Mouse (Mus musculus): ENCODE data around the gene Focad. TPM values are rescaled to one million over a fixed set of nuclear protein-coding genes. Genes with fewer than 3 reads are reported as not detected.

Focad gene
- polyA plus RNA-seq, 1 experiment from 2014 or later: 8.6 TPM

- 90% methylated on average over 6 of the region's 6 CpGs for WGBS
- H3K4me1 ChIP-seq: peaks cover 9% of the 10 kb centered on the region
- no peak overlapping the region for H3K4me2 ChIP-seq
- H3K9ac ChIP-seq: no peak overlapping the region
- ATAC-seq (ENCODE audit: extremely low read depth, insufficient number of reproducible peaks, low FRiP score, low TSS enrichment): no peak
- no peaks in the 10 kb centered on the region for H3K9me3 ChIP-seq
- H3K4me3 ChIP-seq: no peak overlapping the region
- H3K36me3 ChIP-seq: no peaks in the 10 kb centered on the region
- no peak overlapping the region for H3K27ac ChIP-seq (replicated peaks)
- no peaks in the 10 kb centered on the region for H3K27me3 ChIP-seq (replicated peaks)
Observed at GRCm38 (mm10) chr4:88157644-88158043, 63.2 kb downstream of the Focad start.

GRCm38 (mm10) chr4:88159256-88159655 is 64.8 kb downstream of the Focad start:
- peaks cover 9% of the 10 kb centered on the region for H3K4me1 ChIP-seq
- no peaks in the 10 kb centered on the region for H3K27me3 ChIP-seq (replicated peaks)
- WGBS: 82% methylated on average over 5 of the region's 5 CpGs
- H3K27ac ChIP-seq (replicated peaks): no peak overlapping the region
- no peaks in the 10 kb centered on the region for H3K9me3 ChIP-seq
- no peaks in the 10 kb centered on the region for H3K36me3 ChIP-seq
- ATAC-seq (ENCODE audit: extremely low read depth, insufficient number of reproducible peaks, low FRiP score, low TSS enrichment): no peak
- H3K4me2 ChIP-seq: no peak overlapping the region
- no peak overlapping the region for H3K4me3 ChIP-seq
- H3K9ac ChIP-seq: no peak overlapping the region

GRCm38 (mm10) chr4:88159700-88160099 is 65.3 kb downstream of the Focad start:
- Histone ChIP-seq H3K4me1 (peaks cover 9% of the 10 kb centered on the region), H3K4me2 (no peak overlapping the region), H3K9me3 (no peaks in the 10 kb centered on the region), H3K27ac (replicated peaks) (no peak overlapping the region), H3K9ac (no peak overlapping the region), H3K36me3 (no peaks in the 10 kb centered on the region), H3K4me3 (no peak overlapping the region), H3K27me3 (replicated peaks) (no peaks in the 10 kb centered on the region)
- WGBS: 80% methylated on average over 6 of the region's 6 CpGs
- no peak for ATAC-seq (ENCODE audit: extremely low read depth, insufficient number of reproducible peaks, low FRiP score, low TSS enrichment)

GRCm38 (mm10) chr4:88163511-88164247 is 69.2 kb downstream of the Focad start:
- Histone ChIP-seq H3K4me2 (no peak overlapping the region), H3K9ac (no peak overlapping the region), H3K4me1 (peaks cover 13% of the 10 kb centered on the region), H3K27me3 (replicated peaks) (no peaks in the 10 kb centered on the region), H3K4me3 (no peak overlapping the region), H3K27ac (replicated peaks) (no peak overlapping the region), H3K36me3 (no peaks in the 10 kb centered on the region), H3K9me3 (no peaks in the 10 kb centered on the region)
- 83% methylated on average over 13 of the region's 13 CpGs for WGBS
- ATAC-seq (ENCODE audit: extremely low read depth, insufficient number of reproducible peaks, low FRiP score, low TSS enrichment): no peak

GRCm38 (mm10) chr4:88167008-88167862 is 72.8 kb downstream of the Focad start:
- H3K4me2 ChIP-seq: no peak overlapping the region
- no peak for ATAC-seq (ENCODE audit: extremely low read depth, insufficient number of reproducible peaks, low FRiP score, low TSS enrichment)
- 53% methylated on average over 7 of the region's 7 CpGs for WGBS

GRCm38 (mm10) chr4:88175058-88175974 is 80.9 kb downstream of the Focad start:
- Histone ChIP-seq H3K27ac (replicated peaks) (no peak overlapping the region), H3K36me3 (no peaks in the 10 kb centered on the region), H3K27me3 (replicated peaks) (no peaks in the 10 kb centered on the region), H3K9me3 (no peaks in the 10 kb centered on the region), H3K9ac (no peak overlapping the region), H3K4me3 (no peak overlapping the region), H3K4me2 (no peak overlapping the region), H3K4me1 (peaks cover 10% of the 10 kb centered on the region)
- 84% methylated on average over 6 of the region's 6 CpGs for WGBS
- ATAC-seq (ENCODE audit: extremely low read depth, insufficient number of reproducible peaks, low FRiP score, low TSS enrichment): no peak

More at GRCm38 (mm10) chr4:88167008-88167862, 72.8 kb downstream of the Focad start:
- Histone ChIP-seq H3K4me1 (peaks cover 27% of the 10 kb centered on the region), H3K27ac (replicated peaks) (no peak overlapping the region), H3K9ac (no peak overlapping the region), H3K9me3 (no peaks in the 10 kb centered on the region), H3K27me3 (replicated peaks) (no peaks in the 10 kb centered on the region), H3K36me3 (no peaks in the 10 kb centered on the region), H3K4me3 (no peak overlapping the region)

GRCm38 (mm10) chr4:88179296-88179695 is 84.9 kb downstream of the Focad start:
- Histone ChIP-seq H3K27ac (replicated peaks) (no peak overlapping the region), H3K4me1 (peaks cover 4% of the 10 kb centered on the region; the same call in 1 of the 2 replicates), H3K9ac (no peak overlapping the region), H3K36me3 (peaks cover 8% of the 10 kb centered on the region), H3K9me3 (no peaks in the 10 kb centered on the region), H3K4me3 (no peak overlapping the region), H3K27me3 (replicated peaks) (no peaks in the 10 kb centered on the region), H3K4me2 (no peak overlapping the region)
- 82% methylated on average over 2 of the region's 2 CpGs for WGBS
- no peak for ATAC-seq (ENCODE audit: extremely low read depth, insufficient number of reproducible peaks, low FRiP score, low TSS enrichment)

GRCm38 (mm10) chr4:88184293-88184692 is 89.9 kb downstream of the Focad start:
- no peak overlapping the region for H3K4me3 ChIP-seq
- H3K9me3 ChIP-seq: no peaks in the 10 kb centered on the region
- H3K4me1 ChIP-seq: peaks cover 6% of the 10 kb centered on the region; the same call in 1 of the 2 replicates
- no peak overlapping the region for H3K4me2 ChIP-seq
- H3K27ac ChIP-seq (replicated peaks): no peak overlapping the region
- ATAC-seq (ENCODE audit: extremely low read depth, insufficient number of reproducible peaks, low FRiP score, low TSS enrichment): no peak
- no peak overlapping the region for H3K9ac ChIP-seq
- 80% methylated on average over 6 of the region's 6 CpGs for WGBS
- H3K27me3 ChIP-seq (replicated peaks): no peaks in the 10 kb centered on the region
- H3K36me3 ChIP-seq: peaks cover 8% of the 10 kb centered on the region

GRCm38 (mm10) chr4:88185872-88186426 is 91.5 kb downstream of the Focad start:
- Histone ChIP-seq H3K4me1 (peaks cover 6% of the 10 kb centered on the region; the same call in 1 of the 2 replicates), H3K4me2 (no peak overlapping the region), H3K27ac (replicated peaks) (no peak overlapping the region), H3K4me3 (no peak overlapping the region), H3K36me3 (peaks cover 8% of the 10 kb centered on the region), H3K9me3 (no peaks in the 10 kb centered on the region), H3K9ac (no peak overlapping the region), H3K27me3 (replicated peaks) (no peaks in the 10 kb centered on the region)
- ATAC-seq (ENCODE audit: extremely low read depth, insufficient number of reproducible peaks, low FRiP score, low TSS enrichment): no peak
- WGBS: 61% methylated on average over 6 of the region's 6 CpGs

GRCm38 (mm10) chr4:88187649-88188048 is 93.2 kb downstream of the Focad start:
- Histone ChIP-seq H3K4me3 (no peak overlapping the region), H3K4me2 (no peak overlapping the region), H3K9me3 (no peaks in the 10 kb centered on the region), H3K4me1 (peaks cover 6% of the 10 kb centered on the region; the same call in 1 of the 2 replicates), H3K36me3 (peaks cover 6% of the 10 kb centered on the region), H3K27me3 (replicated peaks) (no peaks in the 10 kb centered on the region), H3K27ac (replicated peaks) (no peak overlapping the region), H3K9ac (no peak overlapping the region)
- 56% methylated on average over 3 of the region's 3 CpGs for WGBS
- ATAC-seq (ENCODE audit: extremely low read depth, insufficient number of reproducible peaks, low FRiP score, low TSS enrichment): no peak
